Mouse (Mus musculus): ENCODE measurements around the gene Cdh23. TPM values are rescaled to one million over a fixed set of nuclear protein-coding genes. Genes with fewer than 3 reads are reported as not detected.

Cdh23 gene
- polyA plus RNA-seq, 1 experiment = 4.6 TPM

GRCm38 (mm10) chr10:60580666-60581065, 115.6 kb downstream of the Cdh23 start:
- DNase-seq (ENCODE audit: extremely low spot score in 1 of 2, low spot score in 1 of 2) = no peak

GRCm38 (mm10) chr10:60578738-60579538, 117.4 kb downstream of the Cdh23 start:
- no peak for DNase-seq (ENCODE audit: extremely low spot score in 1 of 2, low spot score in 1 of 2)

DNA sequence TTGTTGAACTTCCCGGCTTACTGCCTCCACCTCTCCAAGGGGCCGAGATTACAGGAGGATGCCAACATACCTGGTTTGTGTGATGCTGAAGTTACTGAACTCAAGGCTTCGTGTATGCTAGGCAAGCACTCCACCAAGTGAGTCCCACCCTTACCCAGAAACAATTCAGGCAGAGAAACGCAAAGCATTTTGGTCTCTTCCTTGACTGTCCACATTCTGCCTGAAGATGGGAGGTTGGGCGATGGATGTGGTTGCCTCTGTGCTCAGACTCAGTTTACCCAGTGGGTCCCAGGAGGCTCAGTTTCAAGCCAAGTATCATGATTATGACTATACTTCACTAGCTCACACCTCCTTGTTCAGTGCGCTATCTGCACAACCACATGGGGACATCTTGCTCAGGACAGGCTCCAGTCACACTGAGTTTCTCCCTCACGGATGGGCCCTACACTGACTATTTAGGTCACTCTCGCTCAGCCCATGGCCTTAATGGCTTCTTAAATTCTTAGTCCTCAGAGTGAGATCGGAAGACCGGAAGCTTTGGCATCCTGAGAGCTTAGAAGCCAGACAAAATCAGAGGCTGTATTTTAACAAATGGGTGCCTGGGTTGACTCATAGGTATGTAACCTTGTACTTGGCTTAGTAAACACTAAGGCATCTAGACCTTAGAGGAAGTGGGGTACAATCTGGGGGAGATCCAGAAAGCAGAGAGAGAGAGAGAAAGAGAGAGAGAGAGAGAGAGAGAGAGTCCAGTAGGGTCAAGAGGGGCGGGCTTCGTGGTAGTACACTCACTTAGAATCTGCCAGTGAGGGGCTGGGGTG, 118.2 kb downstream of the Cdh23 start:
- no peak for DNase-seq (ENCODE audit: extremely low spot score in 1 of 2, low spot score in 1 of 2)

GRCm38 (mm10) chr10:60577125-60577919, 119.0 kb downstream of the Cdh23 start:
- DNase-seq (ENCODE audit: extremely low spot score in 1 of 2, low spot score in 1 of 2) = no peak

GRCm38 (mm10) chr10:60574851-60575250, 121.4 kb downstream of the Cdh23 start:
- DNase-seq (ENCODE audit: extremely low spot score in 1 of 2, low spot score in 1 of 2) = no peak

DNA sequence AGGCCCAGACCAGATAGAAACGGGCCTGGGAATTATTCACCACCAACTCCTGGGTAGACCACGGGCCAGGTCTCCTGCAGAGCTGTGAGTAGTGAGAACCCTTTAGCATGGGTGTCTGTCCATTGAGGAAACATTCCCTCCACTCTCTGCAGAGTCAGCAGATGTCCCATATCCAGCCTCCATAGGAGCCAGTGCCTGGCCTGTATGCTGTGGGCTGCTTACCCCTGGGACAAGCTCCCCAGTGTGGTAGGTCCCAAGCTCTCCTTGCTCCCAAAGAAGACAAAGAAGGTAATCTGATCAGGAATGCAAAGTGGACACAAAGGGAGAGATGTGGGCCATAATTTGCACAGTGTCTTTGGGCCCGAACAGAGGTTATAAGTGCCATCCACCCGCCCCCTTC, 124.8 kb downstream of the Cdh23 start:
- DNase-seq (ENCODE audit: extremely low spot score in 1 of 2, low spot score in 1 of 2) = no peak

GRCm38 (mm10) chr10:60566369-60567037, 129.8 kb downstream of the Cdh23 start:
- DNase-seq (ENCODE audit: extremely low spot score in 1 of 2, low spot score in 1 of 2) = no peak

DNA sequence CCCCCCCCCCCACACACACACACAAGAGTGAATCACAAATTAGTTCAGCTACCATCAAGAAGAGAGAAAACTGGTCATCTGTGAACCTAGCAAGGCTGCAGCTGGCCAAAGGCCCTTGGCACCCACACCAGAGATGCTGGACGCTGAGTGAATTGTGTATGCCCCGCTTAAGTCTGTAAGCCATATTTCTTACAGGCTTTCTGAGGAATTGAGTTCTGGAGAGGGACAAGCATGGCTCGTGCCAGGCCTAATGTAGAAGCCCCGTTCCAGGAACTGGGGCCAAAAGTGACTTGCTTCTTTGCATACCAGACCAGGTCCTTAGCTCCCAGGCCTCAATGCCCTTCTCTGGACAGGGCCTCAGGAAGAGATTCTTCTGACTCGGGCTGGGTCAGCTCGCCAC, 132.2 kb downstream of the Cdh23 start:
- no peak for DNase-seq (ENCODE audit: extremely low spot score in 1 of 2, low spot score in 1 of 2)

DNA sequence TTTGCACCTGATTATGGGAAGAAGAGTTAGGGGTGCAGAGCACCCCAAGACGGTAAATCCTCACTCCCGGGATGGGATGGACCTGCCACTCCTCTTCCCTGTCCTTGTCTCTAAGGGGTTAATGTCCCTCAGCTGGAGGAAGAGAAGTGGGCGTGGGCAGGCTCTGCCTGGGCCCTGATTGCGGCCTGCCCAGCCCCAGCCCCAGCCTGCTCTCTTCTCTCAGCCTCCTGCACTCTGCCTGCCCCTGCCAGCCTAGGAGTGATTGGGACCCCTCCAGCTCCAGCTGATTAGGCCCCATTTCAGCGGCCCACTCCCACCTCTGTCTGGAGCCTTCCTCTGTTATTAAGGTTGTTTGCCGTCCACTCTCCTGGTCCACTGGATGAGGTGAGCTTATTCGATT, 133.3 kb downstream of the Cdh23 start:
- no peak for DNase-seq (ENCODE audit: extremely low spot score in 1 of 2, low spot score in 1 of 2)

DNA sequence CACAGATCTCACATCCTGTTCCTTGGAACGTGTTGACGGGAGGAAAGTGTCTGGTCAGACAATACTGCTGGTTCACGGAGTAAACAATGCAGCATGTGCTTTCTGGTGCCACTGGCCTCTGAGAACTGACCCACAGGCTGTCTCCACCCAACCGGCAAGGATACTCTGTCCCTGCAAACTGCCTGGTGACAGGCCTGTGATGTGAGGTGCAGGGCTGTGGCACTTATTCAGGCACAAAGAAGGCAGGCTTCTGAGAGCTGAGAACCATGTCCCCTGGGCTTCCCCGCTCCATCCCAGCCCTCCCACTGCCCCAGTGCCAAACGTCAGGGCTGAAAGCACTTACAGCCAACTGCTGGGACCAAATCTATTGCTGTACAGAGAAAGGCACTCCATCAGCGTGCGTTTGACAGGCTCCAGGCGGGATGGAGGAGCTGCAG, 137.8 kb downstream of the Cdh23 start:
- DNase-seq (ENCODE audit: extremely low spot score in 1 of 2, low spot score in 1 of 2) = no peak

DNA sequence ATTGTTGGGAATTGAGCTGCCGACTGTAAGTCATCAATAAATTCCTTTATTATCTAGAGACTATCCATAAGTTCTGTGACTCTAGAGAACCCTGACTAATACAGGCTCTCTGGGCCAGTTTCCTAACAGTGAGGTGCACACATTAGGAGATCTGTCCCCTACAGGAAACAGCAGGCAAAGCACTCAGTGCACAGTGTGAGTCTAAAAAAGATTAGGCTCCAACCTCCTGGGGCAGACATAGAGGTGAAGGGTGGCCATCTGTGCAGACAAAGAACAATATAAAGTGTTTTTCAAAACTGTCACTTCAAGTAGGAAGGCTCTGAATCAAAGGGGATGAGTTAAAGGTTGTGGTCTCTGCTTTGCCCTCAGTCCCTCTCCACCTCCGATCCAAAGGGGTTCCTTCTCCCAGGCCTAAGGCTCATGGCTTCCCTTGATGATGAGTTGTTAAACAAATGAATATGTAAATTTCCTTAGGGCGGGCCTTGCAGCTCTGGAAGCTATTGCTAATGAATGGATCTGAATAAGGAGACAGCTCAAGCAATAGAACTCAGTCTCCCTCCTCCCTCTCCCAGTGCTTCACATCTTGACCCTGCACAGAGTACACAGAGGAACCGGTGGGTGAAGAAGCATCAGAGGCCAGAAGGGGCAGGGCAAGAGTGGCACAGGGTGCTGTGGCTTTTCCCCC, 143.2 kb downstream of the Cdh23 start:
- DNase-seq (ENCODE audit: extremely low spot score in 1 of 2, low spot score in 1 of 2) = no peak

GRCm38 (mm10) chr10:60539164-60539914, 157.0 kb downstream of the Cdh23 start:
- no peak for DNase-seq (ENCODE audit: extremely low spot score in 1 of 2, low spot score in 1 of 2)

DNA sequence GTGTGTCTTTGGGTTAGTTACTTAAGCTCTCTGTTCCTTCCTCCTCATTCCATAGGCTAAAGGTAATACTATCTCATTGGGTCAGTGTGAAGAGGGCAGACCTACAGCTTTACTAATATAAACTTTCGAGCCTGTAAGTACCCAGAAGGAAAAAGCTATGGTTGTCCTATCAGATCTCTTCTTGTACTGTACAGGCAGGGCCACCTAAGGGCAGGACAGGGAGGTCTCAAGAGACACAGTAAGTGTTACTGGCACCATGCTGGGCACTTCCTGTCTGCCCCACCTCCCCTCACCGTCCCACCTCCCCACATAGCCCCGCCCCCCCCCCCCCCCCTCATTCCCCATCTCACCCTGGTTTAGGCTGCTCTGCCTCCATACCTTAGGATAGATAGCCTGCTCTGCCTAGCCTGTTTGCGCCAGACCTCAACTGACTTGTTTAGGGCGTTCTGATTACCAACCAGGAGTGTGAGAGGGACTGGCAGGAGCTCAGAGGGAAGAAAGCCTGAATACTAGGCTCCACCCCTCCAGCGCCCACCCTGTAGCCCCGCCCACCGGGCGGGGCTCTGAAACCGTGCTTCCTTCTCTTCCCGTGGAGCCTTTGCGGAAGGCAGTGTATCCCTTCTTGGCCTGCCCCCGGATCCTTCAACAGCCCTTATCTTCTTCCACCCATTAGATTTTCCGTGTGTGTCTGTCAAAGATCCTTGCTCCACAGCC, 160.0 kb downstream of the Cdh23 start:
- no peak for DNase-seq (ENCODE audit: extremely low spot score in 1 of 2, low spot score in 1 of 2)

DNA sequence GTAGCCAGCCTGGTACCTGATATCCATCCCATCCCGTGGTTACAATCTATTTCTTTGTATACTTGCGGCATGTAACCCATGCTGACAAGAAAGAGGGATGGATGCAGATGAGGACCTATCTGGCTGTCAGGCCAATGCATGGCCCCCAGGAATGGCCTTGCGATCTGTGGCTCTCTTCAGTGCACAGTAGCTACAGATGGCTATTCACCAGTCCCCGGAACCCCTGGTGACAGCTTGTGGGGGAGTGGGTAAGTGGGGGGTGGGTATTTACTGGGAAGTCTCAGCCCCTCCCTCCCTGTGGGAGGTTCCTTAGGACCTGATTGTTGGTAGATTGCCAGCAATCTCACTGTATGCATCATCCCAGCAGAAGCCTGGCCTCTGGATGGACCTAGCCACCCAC, 163.8 kb downstream of the Cdh23 start:
- no peak for DNase-seq (ENCODE audit: extremely low spot score in 1 of 2, low spot score in 1 of 2)

- peak in 1 of 2 experiments; percentile 85 for DNase-seq (ENCODE audit: extremely low spot score in 1 of 2, low spot score in 1 of 2)
Measured at GRCm38 (mm10) chr10:60531349-60531748, 164.9 kb downstream of the Cdh23 start.

GRCm38 (mm10) chr10:60530633-60531032, 165.7 kb downstream of the Cdh23 start:
- no peak for DNase-seq (ENCODE audit: extremely low spot score in 1 of 2, low spot score in 1 of 2)

DNA sequence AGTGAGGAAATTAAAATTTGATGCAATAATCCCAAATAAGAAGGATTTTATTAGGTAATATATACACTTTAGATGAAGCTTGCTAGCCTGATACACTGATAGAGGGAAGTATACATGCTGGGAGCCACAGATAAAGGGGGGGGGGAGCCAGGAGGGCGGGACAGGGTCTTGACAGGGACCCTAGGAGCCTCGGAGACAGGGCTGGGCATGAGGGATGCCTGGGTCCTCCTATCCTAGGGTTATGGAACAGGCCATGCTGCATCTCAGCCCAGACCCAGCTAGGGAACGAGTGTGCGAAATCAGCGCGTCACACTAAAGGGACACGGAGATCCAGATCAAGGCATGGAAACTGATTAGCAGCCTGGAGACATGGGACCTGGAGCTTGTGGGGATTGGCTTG, 168.3 kb downstream of the Cdh23 start:
- DNase-seq (ENCODE audit: extremely low spot score in 1 of 2, low spot score in 1 of 2) = no peak

DNA sequence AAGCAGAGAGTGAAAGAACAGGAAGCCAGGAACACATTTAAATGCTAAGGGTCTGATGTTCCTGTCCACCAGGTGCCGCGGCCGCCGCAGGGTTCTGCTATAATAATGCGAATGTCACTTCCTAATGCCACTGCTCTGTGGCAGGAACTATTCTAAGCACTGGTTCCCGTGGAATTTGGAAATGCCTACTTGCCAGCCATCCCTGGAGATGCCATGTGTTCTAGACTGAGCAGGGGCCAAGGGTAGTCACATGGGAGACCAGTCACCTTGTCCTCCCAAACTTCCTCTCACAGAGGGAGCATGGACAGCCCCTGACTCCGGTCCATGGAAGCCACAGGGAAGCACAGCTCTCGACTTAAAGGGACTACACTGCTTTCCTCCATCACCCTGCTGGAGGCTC, 171.2 kb downstream of the Cdh23 start:
- DNase-seq (ENCODE audit: extremely low spot score in 1 of 2, low spot score in 1 of 2) = no peak

GRCm38 (mm10) chr10:60516286-60516685, 180.0 kb downstream of the Cdh23 start:
- no peak for DNase-seq (ENCODE audit: extremely low spot score in 1 of 2, low spot score in 1 of 2)

Data from frontal cortex, adult 2 months (tissue).